Mouse (Mus musculus): ENCODE measurements around the gene Amy1. TPM values are rescaled to one million over a fixed set of nuclear protein-coding genes. Genes with fewer than 3 reads are reported as not detected.
"Not testable (repeated sequence)": the region's sequence is repeated elsewhere in the genome, so short reads cannot be mapped to it uniquely, and the experiment has no call there.

The Amy1 gene
- polyA plus RNA-seq (2015; fragmentation: Nextera tagmentation; extraction: Ambion mirVana), result 19.7 and 23.7 TPM in 2 replicates

DNA sequence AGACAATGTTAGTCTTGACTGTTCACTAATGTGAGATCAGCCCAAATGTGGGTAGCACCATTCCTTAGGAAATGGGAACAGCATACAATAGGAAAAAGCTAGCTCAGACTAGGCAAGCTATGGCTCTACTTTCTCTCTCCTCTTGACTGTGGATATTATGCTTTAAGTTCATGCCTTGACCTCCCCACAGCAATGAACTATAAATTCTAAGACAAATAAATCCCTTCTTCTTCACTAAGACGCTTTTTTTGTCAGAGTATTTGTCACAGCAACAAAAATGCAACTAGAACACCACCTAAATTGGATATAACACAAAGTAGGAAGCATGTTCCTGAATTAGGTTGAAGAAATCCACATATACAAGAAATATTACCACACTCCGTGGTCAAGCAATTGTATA, at the start of gene Amy1:
TSS of gene Amy1 (minus strand) at position 101 of the 400 bp plus-strand sequence.
- Histone ChIP-seq H3K9me3 (no peaks in the 10 kb centered on the region), H3K4me1 (no peaks in the 10 kb centered on the region), H3K36me3 (replicated peaks) (peaks cover 12% of the 10 kb centered on the region), H3K27me3 (replicated peaks) (no peaks in the 10 kb centered on the region), H3K4me3 (no peak within 1 kb of the TSS), H3K9ac (no peak within 1 kb of the TSS), H3K4me2 (no peak within 1 kb of the TSS), H3K27ac (no peak within 1 kb of the TSS)
- 95% methylated on average over 2 of the region's 2 CpGs for WGBS
- no peak for ATAC-seq (replicated peaks)

DNA sequence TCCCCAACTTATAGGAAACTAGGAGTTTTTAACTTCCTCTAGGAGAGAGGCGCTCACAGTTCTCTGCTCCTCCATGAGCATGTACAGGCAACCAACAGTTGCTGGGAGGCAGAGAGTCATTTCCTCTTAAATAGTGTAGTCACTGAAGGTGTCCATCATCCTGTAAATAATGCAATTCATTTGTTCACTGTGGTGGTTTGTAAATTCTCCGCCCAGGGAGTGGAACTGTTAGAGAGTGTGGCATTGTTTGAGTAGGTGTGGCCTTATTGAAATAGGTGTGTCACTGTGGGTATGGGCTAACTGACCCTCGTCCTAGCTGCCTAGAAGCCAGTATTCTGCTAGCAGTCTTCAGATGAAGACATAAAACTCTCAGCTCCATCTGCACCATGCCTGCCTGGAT, 47.8 kb upstream of the Amy1 start:
- 82% methylated on average over 3 of the region's 3 CpGs for WGBS
- no peaks in the 10 kb centered on the region for H3K4me1 ChIP-seq
- H3K27ac ChIP-seq, result no peak overlapping the region
- H3K9ac ChIP-seq, result no peak overlapping the region
- no peak overlapping the region for H3K4me2 ChIP-seq
- no peaks in the 10 kb centered on the region for H3K36me3 ChIP-seq (replicated peaks)
- H3K27me3 ChIP-seq (replicated peaks), result no peaks in the 10 kb centered on the region
- H3K4me3 ChIP-seq, result no peak overlapping the region
- no peak for ATAC-seq (replicated peaks)
- H3K9me3 ChIP-seq, result no peaks in the 10 kb centered on the region

DNA sequence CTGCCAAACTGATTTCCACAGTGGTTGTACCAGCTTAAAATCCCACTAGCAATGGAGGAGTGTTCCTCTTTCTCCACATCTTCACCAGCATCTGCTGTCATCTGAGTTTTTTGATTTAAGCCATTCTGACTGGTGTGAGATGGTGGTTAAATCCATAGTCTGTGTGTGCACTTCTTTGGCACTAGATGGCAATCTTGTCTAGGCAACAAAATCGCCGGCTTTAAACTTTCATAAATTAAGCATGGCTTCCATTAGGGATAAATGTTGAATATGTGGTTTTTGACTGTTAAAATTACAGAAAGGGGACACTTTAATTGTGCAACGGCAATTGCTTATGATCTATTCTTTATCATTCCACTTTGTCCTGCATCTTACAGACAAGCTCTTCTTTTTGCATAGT, 44.9 kb upstream of the Amy1 start:
- H3K27me3 ChIP-seq (replicated peaks); H3K4me2 ChIP-seq; H3K4me1 ChIP-seq; H3K4me3 ChIP-seq; H3K9ac ChIP-seq; H3K9me3 ChIP-seq; H3K27ac ChIP-seq; H3K36me3 ChIP-seq (replicated peaks): not testable (repeated sequence)
- peak; percentile 63; the same call in 1 of the 2 replicates for ATAC-seq (replicated peaks)
- 44% methylated on average over 3 of the region's 3 CpGs for WGBS

DNA sequence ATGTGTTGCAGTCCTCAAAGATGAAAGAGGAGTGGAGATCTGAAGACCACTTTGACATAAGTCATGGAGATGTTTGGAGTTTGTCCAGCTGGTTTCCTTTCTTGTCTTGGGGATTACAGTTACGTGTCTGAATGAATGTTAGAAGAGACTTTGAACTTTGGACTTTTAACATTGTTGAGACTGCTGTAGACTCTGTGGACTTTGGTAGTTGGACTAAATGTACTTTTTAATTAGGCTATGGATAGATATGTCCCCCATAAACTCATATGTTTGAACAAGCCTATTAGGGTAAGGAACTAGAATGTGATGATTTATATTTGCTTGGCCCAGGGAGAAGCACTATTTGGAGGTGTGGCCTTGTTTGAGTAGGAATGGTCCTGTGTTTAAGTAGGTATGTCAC, 33.0 kb upstream of the Amy1 start:
- H3K27ac ChIP-seq, result no peak overlapping the region
- no peak overlapping the region for H3K9ac ChIP-seq
- H3K27me3 ChIP-seq (replicated peaks), result no peaks in the 10 kb centered on the region
- H3K9me3 ChIP-seq, result no peaks in the 10 kb centered on the region
- H3K4me1 ChIP-seq, result no peaks in the 10 kb centered on the region
- no peaks in the 10 kb centered on the region for H3K36me3 ChIP-seq (replicated peaks)
- H3K4me3 ChIP-seq, result no peak overlapping the region
- WGBS, result 90% methylated on average over 1 of the region's 1 CpGs
- ATAC-seq (replicated peaks), result no peak
- no peak overlapping the region for H3K4me2 ChIP-seq

DNA sequence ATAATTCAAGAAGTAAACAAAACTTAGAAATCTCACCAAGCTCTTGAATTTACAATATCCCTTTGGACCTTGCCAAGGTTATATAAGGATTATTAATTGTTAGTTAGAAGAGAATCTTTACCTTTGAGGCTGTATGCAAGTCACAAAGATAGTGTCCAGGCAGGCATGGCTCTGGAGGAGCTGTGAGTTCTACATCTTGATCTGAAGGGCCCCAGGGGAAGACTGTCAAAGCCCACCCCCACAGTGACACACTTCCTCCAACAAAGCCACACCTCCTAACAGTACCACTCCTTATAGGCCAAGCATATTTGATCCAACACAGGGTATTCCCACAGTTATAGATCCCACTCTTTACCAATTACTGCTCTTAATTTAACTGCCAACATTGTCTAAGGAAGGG, 27.7 kb upstream of the Amy1 start:
- no peaks in the 10 kb centered on the region for H3K27me3 ChIP-seq (replicated peaks)
- H3K36me3 ChIP-seq (replicated peaks), result no peaks in the 10 kb centered on the region
- no peak overlapping the region for H3K27ac ChIP-seq
- ATAC-seq (replicated peaks), result no peak
- H3K9me3 ChIP-seq, result no peaks in the 10 kb centered on the region
- peaks cover 6% of the 10 kb centered on the region for H3K4me1 ChIP-seq
- no peak overlapping the region for H3K4me2 ChIP-seq
- H3K4me3 ChIP-seq, result no peak overlapping the region
- H3K9ac ChIP-seq, result no peak overlapping the region

- no peaks in the 10 kb centered on the region for H3K27me3 ChIP-seq (replicated peaks)
- no peak overlapping the region for H3K4me3 ChIP-seq
- no peak for ATAC-seq (replicated peaks)
- H3K9me3 ChIP-seq, result no peaks in the 10 kb centered on the region
- H3K4me2 ChIP-seq, result no peak overlapping the region
- peaks cover 10% of the 10 kb centered on the region for H3K4me1 ChIP-seq
- no peaks in the 10 kb centered on the region for H3K36me3 ChIP-seq (replicated peaks)
- H3K9ac ChIP-seq, result no peak overlapping the region
- H3K27ac ChIP-seq, result no peak overlapping the region
Measured at GRCm38 (mm10) chr3:113631611-113632010, 25.1 kb upstream of the Amy1 start.

- 14% methylated on average over 13 of the region's 13 CpGs for WGBS
- peak; percentile 22; the same call in 1 of the 2 replicates for ATAC-seq (replicated peaks)
Measured at GRCm38 (mm10) chr3:113630564-113630963, 24.1 kb upstream of the Amy1 start.

GRCm38 (mm10) chr3:113629606-113630359, 23.3 kb upstream of the Amy1 start, which contains the start of gene Rnpc3:
Gene Rnpc3 (minus strand): TSS chr3:113630149.
- peak; percentile 98 for ATAC-seq (replicated peaks)
- Histone ChIP-seq H3K9ac (peak within 1 kb of the TSS; percentile 88), H3K4me3 (peak within 1 kb of the TSS; percentile 75), H3K27me3 (replicated peaks) (no peaks in the 10 kb centered on the region), H3K4me1 (peaks cover 10% of the 10 kb centered on the region), H3K36me3 (replicated peaks) (no peaks in the 10 kb centered on the region), H3K27ac (peak within 1 kb of the TSS; percentile 99), H3K4me2 (peak within 1 kb of the TSS; percentile 63), H3K9me3 (no peaks in the 10 kb centered on the region)
- WGBS, result under 1% methylated on average over 70 of the region's 70 CpGs

More at GRCm38 (mm10) chr3:113630564-113630963, 24.1 kb upstream of the Amy1 start:
- H3K27ac ChIP-seq, result peak overlapping the region; percentile 99
- H3K4me1 ChIP-seq, result peaks cover 10% of the 10 kb centered on the region
- no peaks in the 10 kb centered on the region for H3K27me3 ChIP-seq (replicated peaks)
- H3K9ac ChIP-seq, result peak overlapping the region; percentile 88
- peak overlapping the region; percentile 63 for H3K4me2 ChIP-seq
- no peaks in the 10 kb centered on the region for H3K9me3 ChIP-seq
- no peaks in the 10 kb centered on the region for H3K36me3 ChIP-seq (replicated peaks)
- H3K4me3 ChIP-seq, result peak overlapping the region; percentile 75

- no peak overlapping the region for H3K27ac ChIP-seq
- H3K36me3 ChIP-seq (replicated peaks), result 0 out of 2 replicates have a peak, but pooled peaks cover 9% of the 10 kb centered on the region
- no peak overlapping the region for H3K9ac ChIP-seq
- no peaks in the 10 kb centered on the region for H3K27me3 ChIP-seq (replicated peaks)
- no peaks in the 10 kb centered on the region for H3K4me1 ChIP-seq
- no peak overlapping the region for H3K4me2 ChIP-seq
- 41% methylated on average over 1 of the region's 1 CpGs for WGBS
- H3K4me3 ChIP-seq, result no peak overlapping the region
- ATAC-seq (replicated peaks), result no peak
- no peaks in the 10 kb centered on the region for H3K9me3 ChIP-seq
Measured at GRCm38 (mm10) chr3:113590844-113591243, 15.7 kb downstream of the Amy1 start.

GRCm38 (mm10) chr3:113574578-113574977, 31.9 kb downstream of the Amy1 start:
- no peaks in the 10 kb centered on the region for H3K9me3 ChIP-seq
- no peak for ATAC-seq (replicated peaks)
- H3K27me3 ChIP-seq (replicated peaks), result no peaks in the 10 kb centered on the region

GRCm38 (mm10) chr3:113574138-113574537, 32.4 kb downstream of the Amy1 start:
- no peaks in the 10 kb centered on the region for H3K36me3 ChIP-seq (replicated peaks)
- no peaks in the 10 kb centered on the region for H3K27me3 ChIP-seq (replicated peaks)
- no peaks in the 10 kb centered on the region for H3K4me1 ChIP-seq
- no peak overlapping the region for H3K4me2 ChIP-seq
- no peak overlapping the region for H3K4me3 ChIP-seq
- no peaks in the 10 kb centered on the region for H3K9me3 ChIP-seq
- no peak for ATAC-seq (replicated peaks)
- no peak overlapping the region for H3K9ac ChIP-seq
- 78% methylated on average over 2 of the region's 2 CpGs for WGBS
- H3K27ac ChIP-seq, result no peak overlapping the region

More at GRCm38 (mm10) chr3:113574578-113574977, 31.9 kb downstream of the Amy1 start:
- Histone ChIP-seq H3K9ac (no peak overlapping the region), H3K36me3 (replicated peaks) (no peaks in the 10 kb centered on the region), H3K4me1 (no peaks in the 10 kb centered on the region), H3K27ac (no peak overlapping the region), H3K4me2 (no peak overlapping the region), H3K4me3 (no peak overlapping the region)
- WGBS, result 85% methylated on average over 4 of the region's 4 CpGs

GRCm38 (mm10) chr3:113572158-113572557, 34.3 kb downstream of the Amy1 start:
- Histone ChIP-seq H3K9ac (no peak overlapping the region), H3K9me3 (no peaks in the 10 kb centered on the region), H3K4me3 (no peak overlapping the region), H3K4me2 (no peak overlapping the region), H3K4me1 (no peaks in the 10 kb centered on the region), H3K27ac (no peak overlapping the region), H3K36me3 (replicated peaks) (no peaks in the 10 kb centered on the region), H3K27me3 (replicated peaks) (no peaks in the 10 kb centered on the region)
- 89% methylated on average over 3 of the region's 3 CpGs for WGBS
- ATAC-seq (replicated peaks), result no peak

DNA sequence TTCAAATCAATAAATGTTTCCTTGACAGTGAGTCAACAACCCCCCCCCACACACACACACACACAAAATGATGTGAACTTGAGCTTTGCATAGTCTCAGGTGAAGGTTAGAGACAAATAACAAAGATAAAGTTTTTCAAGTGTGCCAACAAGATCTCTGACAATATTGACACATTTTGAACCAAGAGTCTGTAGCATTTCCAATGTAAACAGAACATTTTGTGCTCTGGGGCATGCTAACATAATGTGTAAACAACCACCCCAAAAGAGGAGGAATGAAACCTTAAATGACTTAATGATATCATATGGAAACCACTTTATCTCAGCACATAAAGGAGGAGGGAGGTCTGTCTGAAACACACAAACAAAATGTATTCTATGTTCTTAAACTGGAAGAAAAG, 66.8 kb downstream of the Amy1 start:
- ATAC-seq (replicated peaks), result no peak
- no peak overlapping the region for H3K9ac ChIP-seq
- H3K4me2 ChIP-seq, result no peak overlapping the region
- no peak overlapping the region for H3K27ac ChIP-seq
- H3K27me3 ChIP-seq (replicated peaks), result no peaks in the 10 kb centered on the region
- no peaks in the 10 kb centered on the region for H3K36me3 ChIP-seq (replicated peaks)
- H3K9me3 ChIP-seq, result no peaks in the 10 kb centered on the region
- no peak overlapping the region for H3K4me3 ChIP-seq
- no peaks in the 10 kb centered on the region for H3K4me1 ChIP-seq
